Mouse (Mus musculus): ENCODE results near the gene Gsdma2.

The Gsdma2 gene

GRCm38 (mm10) chr11:98698849-98699640, 52.5 kb downstream of the Gsdma2 start:
- in situ Hi-C loops (cut with MseI, MboI): no loop called here

DNA sequence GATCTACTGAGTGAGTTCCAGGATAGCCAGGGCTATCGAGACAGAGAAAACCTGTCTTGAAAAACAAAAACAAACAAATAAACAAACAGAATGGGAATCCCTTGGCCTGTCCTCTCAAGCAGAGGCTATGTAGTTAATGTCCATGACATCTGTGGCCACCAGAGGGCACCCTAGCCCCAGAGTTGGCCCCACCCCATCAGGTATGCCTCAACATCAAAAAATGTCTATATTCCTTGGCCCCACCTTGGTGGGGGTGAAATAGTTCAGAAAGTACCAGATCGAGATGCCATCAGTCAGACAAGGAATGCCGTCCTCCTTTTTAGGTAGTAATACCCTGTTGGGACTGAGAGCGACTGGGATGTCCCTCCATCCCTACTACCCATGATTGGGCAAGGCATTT, 53.4 kb downstream of the Gsdma2 start:
- in situ Hi-C loops (cut with MseI, MboI): loop anchor here in 1 of 2 experiments (5.0 kb wide), 1 partner anchor 87 kb away; no protein-coding TSS in a partner anchor

GRCm38 (mm10) chr11:98701213-98701670, 54.7 kb downstream of the Gsdma2 start, which contains the start of gene Csf3:
Csf3 (plus strand) TSS chr11:98701263.
- in situ Hi-C loops (cut with MseI, MboI): loop anchor here in 1 of 2 experiments (5.0 kb wide), 1 partner anchor 86 kb away; no protein-coding TSS in a partner anchor

DNA sequence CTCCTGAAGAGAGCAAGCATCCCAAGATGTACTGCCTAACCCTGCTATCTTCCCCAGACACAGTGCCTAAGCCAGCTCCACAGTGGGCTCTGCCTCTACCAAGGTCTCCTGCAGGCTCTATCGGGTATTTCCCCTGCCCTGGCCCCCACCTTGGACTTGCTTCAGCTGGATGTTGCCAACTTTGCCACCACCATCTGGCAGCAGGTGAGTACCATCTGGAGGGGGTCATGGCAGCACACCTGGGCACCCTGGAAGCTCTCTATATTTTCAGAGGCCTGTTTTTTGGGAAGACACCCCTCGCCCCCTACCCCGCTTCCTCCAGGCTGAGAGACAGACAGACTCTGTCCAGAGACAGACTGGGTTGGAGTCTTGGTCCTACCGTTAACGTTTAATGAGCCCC, 55.8 kb downstream of the Gsdma2 start:
- in situ Hi-C loops (cut with MseI, MboI): loop anchor here in 1 of 2 experiments (5.0 kb wide), 1 partner anchor 85 kb away; no protein-coding TSS in a partner anchor

- in situ Hi-C loops (cut with MseI, MboI): no loop called here
Measured at GRCm38 (mm10) chr11:98705021-98705420, 58.5 kb downstream of the Gsdma2 start.

All from mouse trophoblast stem cell (cell line).